Mouse (Mus musculus): ENCODE data around the gene Rapgef1.

- peak; percentile 72; the same call in 1 of the 2 replicates for TF ChIP-seq POLR2A (IDR thresholded peaks at IDR 0.05; ENCODE audit: borderline replicate concordance, extremely low read depth, low read depth, low read length)
- no peak for TF ChIP-seq CTCF (IDR thresholded peaks at IDR 0.05; ENCODE audit: insufficient read depth, low read length)
Measured at GRCm38 (mm10) chr2:29787104-29787917, 167.8 kb downstream of the Rapgef1 start, which contains the start of gene Coq4.
